Mouse (Mus musculus): ENCODE results near the gene Retsat. TPM values are rescaled to one million over a fixed set of nuclear protein-coding genes. Genes with fewer than 3 reads are reported as not detected.
A peak's percentile ranks its signal among the peaks of the same experiment; 100 is the strongest.

Gene Retsat
- total and polyA plus RNA-seq, 3 experiments, result 15.5 to 27.7 (median 15.6) TPM

DNA sequence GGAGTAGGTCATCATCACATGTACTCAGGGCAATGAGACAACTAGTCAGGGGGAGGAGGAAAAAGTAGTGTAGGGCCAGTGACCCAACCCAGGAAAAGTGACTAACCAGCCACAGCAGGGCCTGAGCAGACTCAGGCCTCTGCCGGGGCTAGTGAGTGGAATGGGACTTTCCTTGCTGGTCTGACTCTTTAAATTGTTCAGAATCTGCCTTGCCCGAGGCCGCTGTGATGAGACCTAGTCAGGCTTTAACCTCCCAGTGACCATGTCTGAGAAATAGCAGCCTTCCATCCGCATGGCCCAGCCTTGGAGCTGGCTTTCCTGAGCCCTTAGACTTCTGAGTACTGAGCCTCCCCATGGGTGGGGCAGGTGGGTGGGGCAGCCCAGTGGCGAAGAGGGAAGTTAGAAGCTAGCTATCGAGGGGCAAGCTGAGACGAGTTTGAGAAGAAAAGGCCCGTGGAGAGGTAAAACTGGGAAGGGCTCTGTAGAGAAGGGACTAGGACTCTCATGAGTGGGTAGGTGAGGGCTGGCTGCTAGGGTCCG, 49.2 kb upstream of the Retsat start:
- peak; percentile 60 for DNase-seq (ENCODE audit: extremely low read depth)
- H3K9me3 ChIP-seq (replicated peaks; ENCODE audit: low read length), result peaks cover 3% of the 10 kb centered on the region
- dilution Hi-C loops (cut with MboI; ENCODE audit: extremely low pct_ligation_motif_present, extremely low pct_unique_long_range_greater_than_20kb, low sequenced_read_pairs), result no loop called here
- H3K79me2 ChIP-seq (replicated peaks; ENCODE audit: control insufficient read depth, extremely low read depth, insufficient read depth, poor library complexity, severe bottlenecking), result peaks cover 14% of the 10 kb centered on the region
- no peaks in the 10 kb centered on the region for H3K27me3 ChIP-seq (replicated peaks)
- peak overlapping the region; percentile 57 for H3K27ac ChIP-seq (ENCODE audit: insufficient read depth, low read depth)
- H3K4me2 ChIP-seq (ENCODE audit: insufficient read depth, low read depth, poor library complexity, severe bottlenecking), result peak overlapping the region; percentile 73
- in situ Hi-C loops (cut with MboI; ENCODE audit: low pct_ligation_motif_present, low pct_unique_long_range_greater_than_20kb, low sequenced_read_pairs), result no loop called here
- peaks cover 11 to 48% of the 10 kb centered on the region in 2 experiments for H3K4me1 ChIP-seq (ENCODE audit: control insufficient read depth in 1 of 2, insufficient read depth in 2 of 2)
- TF ChIP-seq POLR2A (IDR thresholded peaks at IDR 0.05; ENCODE audit: low read depth, low read length), result peak; percentile 74
- no peak for TF ChIP-seq CHD2 (IDR thresholded peaks at IDR 0.05; ENCODE audit: low read length)
- no peak for TF ChIP-seq ZNF384 (IDR thresholded peaks at IDR 0.05; ENCODE audit: low read depth, low read length)
- TF ChIP-seq ZMIZ1 (IDR thresholded peaks at IDR 0.05; ENCODE audit: low read depth, low read length), result no peak; the same call in 1 of the 2 replicates
- TF ChIP-seq UBTF (IDR thresholded peaks at IDR 0.05; ENCODE audit: low read depth, low read length), result 0 out of 2 replicates have a peak, but pooled peaks have one; percentile 16
- no peak for TF ChIP-seq KAT2A (IDR thresholded peaks at IDR 0.05; ENCODE audit: insufficient replicate concordance, low read length)
- TF ChIP-seq BHLHE40 (IDR thresholded peaks at IDR 0.05; ENCODE audit: low read depth, low read length), result no peak
- TF ChIP-seq IRF4 (IDR thresholded peaks at IDR 0.05; ENCODE audit: low read depth, low read length), result no peak
- no peak for TF ChIP-seq SMC3 (IDR thresholded peaks at IDR 0.05; ENCODE audit: low read depth, low read length)
- peak; percentile 47 for TF ChIP-seq ELF1 (IDR thresholded peaks at IDR 0.05; ENCODE audit: low read depth, low read length)
- TF ChIP-seq NELFE (IDR thresholded peaks at IDR 0.05; ENCODE audit: low read depth, low read length), result peak; percentile 61
- no peak for TF ChIP-seq CTCF (conservative IDR thresholded peaks at IDR 0.05 in 1 of 2, IDR thresholded peaks at IDR 0.05 in 1 of 2; ENCODE audit: low read depth in 2 of 2, low read length in 2 of 2)
- peak; percentile 30; the same call in 1 of the 2 replicates for TF ChIP-seq SIN3A (IDR thresholded peaks at IDR 0.05; ENCODE audit: low read length)
- 0 out of 2 replicates have a peak, but pooled peaks have one; percentile 36 for TF ChIP-seq TCF12 (IDR thresholded peaks at IDR 0.05; ENCODE audit: low read depth, low read length)
- no peak for TF ChIP-seq JUND (conservative IDR thresholded peaks at IDR 0.05; ENCODE audit: low read depth, low read length)
- no peak for TF ChIP-seq ZKSCAN1 (IDR thresholded peaks at IDR 0.05; ENCODE audit: borderline replicate concordance, low read depth, low read length)
- no peak for TF ChIP-seq MYC (IDR thresholded peaks at IDR 0.05; ENCODE audit: low read depth, low read length)
- TF ChIP-seq JUN (IDR thresholded peaks at IDR 0.05; ENCODE audit: insufficient read depth, low read depth, low read length), result no peak
- TF ChIP-seq RAD21 (IDR thresholded peaks at IDR 0.05; ENCODE audit: low read depth, low read length), result no peak
- TF ChIP-seq PAX5 (IDR thresholded peaks at IDR 0.05; ENCODE audit: low read length), result no peak
- TF ChIP-seq NRF1 (IDR thresholded peaks at IDR 0.05; ENCODE audit: low read depth, low read length), result peak; percentile 51; the same call in 1 of the 2 replicates
- TF ChIP-seq MAZ (IDR thresholded peaks at IDR 0.05; ENCODE audit: low read depth, low read length), result peak; percentile 79; the same call in 1 of the 2 replicates
- no peak; the same call in 1 of the 2 replicates for TF ChIP-seq MXI1 (IDR thresholded peaks at IDR 0.05; ENCODE audit: low read depth, low read length)
- peak; percentile 14; the same call in 1 of the 2 replicates for TF ChIP-seq CHD1 (IDR thresholded peaks at IDR 0.05; ENCODE audit: low read depth, low read length)
- TF ChIP-seq USF1 (IDR thresholded peaks at IDR 0.05; ENCODE audit: low read depth, low read length), result no peak
- no peak for TF ChIP-seq USF2 (conservative IDR thresholded peaks at IDR 0.05; ENCODE audit: low read depth, low read length)
- TF ChIP-seq EP300 (IDR thresholded peaks at IDR 0.05; ENCODE audit: low read length), result no peak
- TF ChIP-seq RCOR1 (conservative IDR thresholded peaks at IDR 0.05; ENCODE audit: low read depth, low read length), result no peak
- peak overlapping the region; percentile 51 to 75 (median 63) for H3K4me3 ChIP-seq (replicated peaks in 1 of 3; ENCODE audit: low read depth in 2 of 3, low read length in 2 of 3, poor library complexity in 1 of 3)
- peaks cover 0 to 9% of the 10 kb centered on the region in 2 experiments for H3K36me3 ChIP-seq (replicated peaks in 1 of 2; ENCODE audit: control insufficient read depth in 1 of 2, insufficient read depth in 1 of 2, low read length in 1 of 2)
- H3K9ac ChIP-seq (ENCODE audit: insufficient read depth, low read depth), result peak overlapping the region; percentile 59

Measured in CH12.LX (cell line).